Mouse (Mus musculus) telencephalon, adult 2 months (tissue): ENCODE data around the gene Kiss1r.

Experiments used
- DNase-seq: peaks from one replicate; pipeline ENCODE4 v3.0.0-alpha.2; 2011; ENCODE audit warnings: low read depth, low spot score

Gene Kiss1r

DNA sequence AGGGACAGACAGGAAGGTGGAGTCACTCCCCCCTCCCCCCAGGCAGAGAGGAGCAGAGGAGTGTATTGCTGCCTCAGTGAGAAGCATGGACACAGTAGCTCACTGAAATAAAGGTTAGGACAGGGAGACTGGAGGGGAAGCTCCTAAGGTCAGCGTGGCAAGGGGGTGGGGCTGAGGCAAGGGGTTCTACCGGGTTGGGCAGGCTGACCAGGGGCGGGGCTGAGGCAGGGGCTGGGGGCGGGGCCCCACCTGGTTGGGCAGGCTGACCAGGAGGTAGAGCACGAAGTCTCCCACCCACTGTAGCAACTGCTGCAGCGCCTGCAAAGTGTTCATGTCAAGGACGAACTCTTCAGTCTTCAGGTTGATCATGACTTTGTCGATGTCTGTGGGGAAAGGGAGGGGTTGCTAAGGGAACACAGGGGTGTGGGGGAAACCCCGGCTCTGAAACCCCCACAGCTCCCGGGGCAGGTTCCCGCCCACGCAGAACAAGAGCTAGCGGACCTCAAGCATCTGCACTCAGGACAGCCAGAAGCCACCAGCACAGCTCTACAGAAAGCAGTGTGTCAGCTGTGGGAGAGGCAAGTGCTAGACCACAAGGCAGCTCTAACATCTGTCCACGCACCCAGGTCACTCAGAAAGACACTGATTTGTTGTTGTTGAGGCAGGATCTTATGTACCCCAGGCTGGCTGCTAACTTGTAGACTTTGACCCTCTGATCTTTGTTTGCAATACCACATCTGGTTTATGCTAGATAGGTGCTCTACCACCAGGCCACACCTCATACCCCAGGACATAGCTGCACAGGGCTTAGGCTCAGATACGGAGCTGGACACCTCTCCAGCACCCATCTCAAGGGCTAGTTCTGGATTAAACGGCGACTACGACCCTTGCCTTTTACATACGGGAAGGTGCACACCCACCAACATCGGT lies 19.2 kb upstream of the Kiss1r start:
- DNase-seq, result no peak

DNA sequence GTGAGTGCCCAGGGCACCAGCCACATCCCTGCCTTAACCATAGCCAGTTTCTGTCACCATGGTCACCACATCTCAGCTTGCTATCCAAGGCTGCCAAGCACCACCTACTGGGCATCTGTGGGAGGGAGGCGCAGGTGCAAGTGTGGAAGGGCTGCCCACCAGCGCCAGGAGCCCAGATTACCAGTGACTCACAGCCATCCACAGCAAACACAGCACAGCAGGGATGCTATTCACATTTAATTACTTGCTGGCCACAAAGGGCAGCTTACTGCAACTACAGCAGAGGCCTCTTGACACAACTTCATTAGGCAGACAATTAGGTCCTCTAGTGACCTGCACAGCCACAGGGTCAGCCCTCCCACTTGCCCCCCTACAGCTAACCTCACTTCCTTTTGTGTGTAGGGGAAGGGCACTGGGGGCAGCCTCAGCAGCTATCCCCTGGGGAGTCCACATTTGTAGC lies 15.8 kb upstream of the Kiss1r start:
- peak; percentile 87 for DNase-seq

DNA sequence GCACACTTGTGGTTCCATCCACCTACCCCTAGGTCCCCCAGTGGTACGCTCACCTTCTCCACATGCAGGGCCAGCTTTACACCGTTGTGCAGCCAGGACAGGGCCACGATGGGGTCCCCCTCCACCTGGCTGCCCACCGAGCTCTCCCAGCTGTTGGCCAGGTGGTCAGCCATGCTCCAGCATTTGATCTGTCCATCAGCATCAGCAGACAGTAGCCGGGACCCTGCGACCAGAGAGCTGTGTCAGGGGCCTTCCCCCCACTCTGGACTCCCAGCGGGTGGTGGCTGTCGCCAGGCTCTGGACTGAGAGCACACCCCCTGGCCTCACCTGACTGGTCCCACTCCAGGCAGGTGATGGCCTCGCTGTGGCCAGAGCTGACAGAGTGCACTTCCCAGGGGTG lies 10.1 kb upstream of the Kiss1r start:
- no peak for DNase-seq

DNA sequence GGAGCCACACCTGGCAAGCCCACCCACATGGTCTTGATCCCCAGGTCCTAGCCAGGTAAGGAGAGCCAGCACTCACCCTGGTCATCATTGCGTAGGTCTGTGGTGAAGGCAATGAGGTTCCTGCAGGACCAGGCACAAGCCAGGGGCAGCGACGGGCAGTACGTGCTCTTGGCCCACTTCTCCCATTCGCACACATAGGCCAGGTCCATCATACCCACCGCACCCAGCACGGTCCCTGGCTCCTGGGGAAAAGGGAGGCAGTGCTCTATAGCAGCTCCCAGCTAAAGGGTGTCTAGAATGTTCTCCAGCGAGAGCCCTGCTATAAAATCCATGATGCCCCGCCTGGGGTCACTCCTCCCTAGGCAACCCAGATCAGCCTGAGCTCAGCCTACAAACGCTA lies 9.4 kb upstream of the Kiss1r start:
- DNase-seq, result no peak

DNA sequence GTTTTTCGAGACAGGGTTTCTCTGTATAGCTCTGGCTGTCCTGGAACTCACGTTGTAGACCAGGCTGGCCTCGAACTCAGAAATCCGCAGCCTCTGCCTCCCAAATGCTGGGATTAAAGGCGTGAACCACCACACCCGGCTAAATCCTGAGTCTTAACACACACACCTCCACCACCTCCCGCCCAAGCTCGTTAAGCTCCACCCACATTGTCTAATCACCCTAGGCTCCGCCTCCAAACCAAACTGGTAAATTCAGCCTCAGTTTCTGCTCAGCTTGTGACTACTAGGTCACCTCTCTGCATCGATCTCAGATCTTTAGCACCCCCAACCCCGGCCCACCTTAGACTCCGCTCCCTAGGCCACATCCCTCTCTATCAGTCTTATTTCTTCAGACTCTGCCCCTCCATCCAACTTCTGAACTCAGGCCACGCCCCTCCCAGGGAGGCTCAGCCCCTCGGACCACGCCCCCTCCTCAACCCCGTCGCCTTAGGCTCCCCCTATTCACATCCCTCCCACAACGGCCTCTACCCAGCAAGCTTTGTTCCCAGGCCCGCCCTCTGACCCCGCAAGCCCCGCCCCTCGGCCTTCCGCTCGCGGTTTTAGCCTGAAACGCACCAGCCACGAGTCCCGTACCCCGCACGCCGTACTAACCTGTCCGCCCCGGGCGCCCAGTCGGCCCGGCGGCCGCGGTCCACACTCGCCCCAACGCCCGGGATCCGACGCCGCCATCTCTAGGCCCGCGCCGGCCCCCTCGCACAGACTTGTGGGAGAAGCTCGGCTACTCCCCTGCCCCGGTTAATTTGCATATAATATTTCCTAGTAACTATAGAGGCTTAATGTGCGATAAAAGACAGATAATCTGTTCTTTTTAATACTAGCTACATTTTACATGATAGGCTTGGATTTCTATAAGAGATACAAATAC lies 8.3 kb upstream of the Kiss1r start, which contains the start of gene Med16:
Gene Med16, minus strand, starts transcription at position 757 of the 925 bp plus-strand sequence.
- DNase-seq, result peak; percentile 96

DNA sequence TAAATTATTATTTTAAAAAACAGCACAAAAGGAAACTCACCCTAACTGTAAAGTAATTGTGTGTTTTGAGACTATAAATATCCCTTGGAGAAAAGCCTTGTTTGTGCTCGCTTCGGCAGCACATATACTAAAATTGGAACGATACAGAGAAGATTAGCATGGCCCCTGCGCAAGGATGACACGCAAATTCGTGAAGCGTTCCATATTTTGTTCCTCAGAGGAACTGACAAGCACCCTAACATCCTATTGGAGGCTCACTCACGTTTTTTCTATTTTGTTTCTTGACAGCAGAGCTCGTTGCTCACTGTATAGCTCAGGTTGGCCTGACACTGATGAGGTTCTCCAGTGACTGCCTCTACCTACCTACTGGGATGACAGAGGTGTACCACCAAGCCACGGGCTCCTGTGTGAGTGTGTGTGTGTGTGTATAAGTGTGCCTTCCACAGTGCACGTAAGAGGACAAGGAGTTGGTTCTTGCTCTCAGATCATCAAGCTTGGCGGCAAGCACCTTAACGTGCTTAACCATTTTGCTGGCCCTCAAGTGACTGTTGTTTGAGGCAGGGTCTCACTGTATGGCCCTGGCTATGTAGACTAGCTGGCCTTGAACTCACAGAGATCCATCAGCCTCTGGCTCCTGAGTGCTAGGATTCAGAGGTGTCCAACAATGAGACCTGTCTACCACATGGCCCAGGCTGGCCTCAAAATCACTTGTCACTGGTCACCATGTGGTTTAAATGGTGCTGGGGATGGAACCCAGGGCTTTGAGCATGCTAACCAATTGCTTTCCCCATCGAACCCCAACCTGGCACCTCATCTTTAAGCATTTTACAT lies 7.5 kb upstream of the Kiss1r start:
- DNase-seq, result peak; percentile 64

DNA sequence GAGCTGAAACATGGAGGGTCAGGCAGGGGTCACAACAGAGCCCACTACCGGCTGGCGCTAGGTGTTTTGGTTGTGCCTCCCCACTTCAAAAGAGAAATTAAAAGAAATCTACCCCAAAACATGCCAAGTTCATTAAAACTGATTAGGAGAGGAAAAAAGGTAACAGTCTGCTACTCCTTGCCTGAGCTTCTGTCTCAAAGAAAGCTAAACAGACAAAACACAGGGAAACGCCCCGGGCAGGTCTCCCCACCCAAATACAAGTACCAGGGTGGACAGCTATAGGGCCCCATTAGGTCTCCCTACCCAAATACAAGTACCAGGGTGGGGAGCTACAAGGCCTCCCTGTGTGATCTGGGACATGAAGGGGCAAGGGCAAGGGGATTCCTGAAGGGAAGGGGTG lies 6.2 kb upstream of the Kiss1r start, which contains the start of gene Gm26602:
Gene Gm26602, plus strand, starts transcription at position 301 of the 400 bp plus-strand sequence.
- no peak for DNase-seq

DNA sequence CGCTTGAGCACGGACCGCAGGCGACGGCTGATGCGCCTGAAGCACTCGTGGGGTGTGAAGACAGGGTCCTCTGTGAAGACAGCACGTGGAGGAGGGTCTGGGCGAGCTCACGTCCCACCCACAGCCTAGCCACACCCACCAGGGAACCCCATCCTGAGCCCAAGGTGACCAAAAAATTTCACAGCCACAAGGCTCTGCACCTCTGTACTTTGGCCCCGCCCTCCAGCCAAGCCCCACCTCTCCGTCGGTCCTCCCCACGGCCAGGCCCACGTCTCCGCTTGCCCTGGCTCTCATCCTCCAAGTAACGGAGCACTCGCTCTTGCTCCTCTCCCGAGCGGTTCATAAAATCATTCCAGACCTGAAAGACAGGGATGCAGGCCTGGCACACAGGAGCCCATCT lies 4.4 kb upstream of the Kiss1r start:
- no peak for DNase-seq

DNA sequence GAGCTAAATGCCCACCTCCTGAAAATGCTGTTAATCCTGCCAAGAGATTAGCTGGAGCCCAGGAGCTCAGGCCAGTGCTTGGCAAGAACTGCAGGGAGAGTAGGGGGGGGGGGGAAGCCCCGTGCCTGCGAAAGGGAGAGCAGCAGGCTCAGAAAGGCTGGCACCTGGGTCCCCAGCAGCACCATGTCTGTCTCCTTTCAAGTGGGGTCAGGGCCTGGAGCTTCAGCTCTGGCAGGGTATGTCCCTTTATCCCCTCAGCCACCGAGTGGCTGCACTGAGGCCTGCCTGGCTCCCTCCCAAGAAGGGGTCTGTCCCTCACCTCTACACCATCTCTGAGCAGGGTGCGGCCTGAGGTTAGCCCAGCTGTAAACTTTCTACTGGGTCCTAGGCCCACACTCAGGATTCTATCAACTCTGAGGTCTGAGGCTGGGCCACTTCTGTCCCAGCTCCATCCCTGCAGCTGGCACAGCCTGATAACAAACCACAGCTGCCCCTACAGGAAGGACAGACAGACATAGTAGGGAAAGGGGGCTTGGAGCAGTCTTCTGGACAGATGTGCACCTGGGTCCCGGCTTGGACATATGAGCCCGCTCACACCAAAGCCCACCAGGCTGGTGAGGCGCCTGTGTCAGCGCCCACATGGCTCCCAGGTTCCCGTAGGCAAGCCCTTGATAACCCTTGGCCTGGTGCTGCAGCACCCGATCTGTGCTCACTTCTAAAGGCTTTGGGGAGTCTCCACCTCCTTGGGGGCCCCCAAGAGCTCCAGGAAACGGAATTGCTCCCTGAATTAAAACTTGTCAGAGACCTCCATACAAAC lies 2.4 kb upstream of the Kiss1r start:
- DNase-seq, result no peak

DNA sequence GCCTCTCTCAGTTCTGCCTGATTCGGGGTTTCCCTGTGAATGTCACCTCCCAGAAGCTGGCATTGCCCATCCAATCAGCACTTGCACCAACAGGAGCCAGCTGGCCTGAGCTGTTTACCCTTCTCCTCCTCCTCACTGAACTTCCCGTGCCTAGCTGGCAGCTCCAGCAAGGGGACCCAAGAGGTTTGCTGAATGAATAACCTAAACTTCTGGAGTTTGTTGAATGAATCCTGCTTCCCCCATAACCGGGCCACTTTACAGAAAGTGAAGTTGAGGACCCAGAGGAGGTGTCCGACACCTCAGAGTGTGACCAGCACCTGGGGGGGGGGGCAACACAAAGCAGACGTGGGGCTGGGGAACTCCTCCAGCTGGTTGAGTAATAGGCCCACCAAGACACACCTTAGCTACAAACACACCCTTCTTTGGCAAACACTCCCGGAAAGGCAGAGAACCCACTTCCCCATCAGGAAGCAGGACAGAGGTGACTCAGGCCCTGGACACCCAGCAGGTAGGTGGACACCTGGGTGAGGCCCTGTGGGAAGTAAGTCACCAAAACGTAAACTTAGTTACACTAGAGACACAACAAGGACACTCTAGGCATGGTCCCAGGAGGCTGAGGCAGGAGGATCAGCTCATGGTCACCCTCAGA lies 1.7 kb upstream of the Kiss1r start:
- no peak for DNase-seq

DNA sequence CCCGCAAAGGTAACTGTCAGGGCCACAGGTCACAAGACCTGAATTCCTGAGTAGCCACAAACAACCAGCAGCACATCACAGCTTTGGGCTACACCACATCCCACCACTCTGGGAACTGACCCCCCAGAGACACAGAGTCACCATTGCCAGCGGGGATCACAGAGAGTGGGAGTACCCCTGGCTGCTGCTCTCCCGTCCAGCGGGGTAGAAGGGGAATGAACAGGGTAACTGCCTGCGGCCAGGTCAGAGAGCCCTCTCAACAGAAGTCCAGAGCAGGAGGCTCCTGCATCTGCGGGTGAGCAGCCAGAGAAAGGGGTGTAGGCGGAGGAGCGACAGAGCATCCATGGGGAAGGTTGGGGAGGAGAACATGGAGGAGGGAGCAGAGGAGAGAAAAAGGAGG lies 690 bp upstream of the Kiss1r start:
- no peak for DNase-seq

DNA sequence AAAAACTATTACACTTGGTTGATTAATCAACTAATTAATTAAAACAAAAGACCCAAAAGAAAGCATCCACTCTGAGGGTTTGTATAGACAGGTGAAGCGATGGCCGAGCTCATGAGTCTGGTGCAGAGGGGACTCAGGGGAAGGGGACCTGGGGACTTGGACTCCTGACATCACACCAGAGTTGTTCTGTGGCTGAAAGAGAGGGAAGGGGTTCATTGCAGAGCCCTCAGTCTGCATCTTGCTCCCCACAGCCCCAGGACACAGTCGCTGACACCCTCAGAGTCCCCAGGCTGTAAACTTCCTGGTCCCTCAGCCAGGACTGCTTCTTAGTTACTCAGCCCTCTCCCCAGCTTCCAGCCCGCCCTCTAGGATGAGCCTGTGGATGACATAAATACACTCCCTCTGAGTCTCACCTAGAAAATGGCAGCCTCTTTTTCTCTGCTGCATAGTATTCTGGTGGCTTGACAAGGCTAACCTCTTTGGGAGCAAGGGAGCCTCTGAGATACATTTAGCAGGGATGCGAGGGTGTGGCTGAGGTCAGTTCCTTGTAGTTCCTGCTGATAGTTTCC lies 845 bp downstream of the Kiss1r start:
- DNase-seq, result no peak

DNA sequence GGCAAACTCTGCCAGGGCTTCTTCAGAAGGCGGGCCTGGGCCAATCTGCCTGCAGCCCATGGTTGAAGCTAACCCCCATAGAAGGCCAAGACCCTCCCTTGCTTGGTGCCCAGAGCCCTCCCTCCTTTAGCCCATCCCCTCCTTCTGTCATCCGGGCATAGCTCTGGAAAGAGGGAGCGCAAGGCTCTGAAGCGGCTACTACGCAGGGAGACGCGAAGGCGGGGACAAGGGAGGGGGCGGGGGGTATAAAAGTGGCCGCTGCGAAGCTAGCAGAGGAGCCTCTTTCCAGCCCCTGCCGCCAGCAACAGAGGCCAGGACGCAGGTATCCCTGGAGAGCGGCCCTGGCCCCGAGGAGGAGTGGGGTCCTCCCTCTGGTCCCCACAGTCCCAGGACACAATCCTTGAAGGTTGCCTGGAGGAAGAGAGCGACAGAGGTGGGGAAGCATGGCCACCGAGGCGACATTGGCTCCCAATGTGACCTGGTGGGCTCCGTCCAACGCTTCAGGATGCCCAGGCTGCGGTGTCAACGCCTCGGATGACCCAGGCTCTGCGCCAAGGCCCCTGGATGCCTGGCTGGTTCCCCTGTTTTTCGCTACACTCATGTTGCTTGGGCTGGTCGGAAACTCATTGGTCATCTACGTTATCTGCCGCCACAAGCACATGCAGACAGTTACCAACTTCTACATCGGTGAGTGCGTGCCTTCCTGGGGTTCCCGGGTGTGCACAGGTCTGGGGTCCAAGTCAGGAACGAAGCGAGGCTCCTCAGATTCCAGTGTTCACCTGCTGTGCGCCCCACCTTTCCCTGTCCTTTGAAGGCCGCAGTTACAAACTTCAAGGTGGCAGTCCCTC lies 1.7 kb downstream of the Kiss1r start:
- DNase-seq, result no peak

DNA sequence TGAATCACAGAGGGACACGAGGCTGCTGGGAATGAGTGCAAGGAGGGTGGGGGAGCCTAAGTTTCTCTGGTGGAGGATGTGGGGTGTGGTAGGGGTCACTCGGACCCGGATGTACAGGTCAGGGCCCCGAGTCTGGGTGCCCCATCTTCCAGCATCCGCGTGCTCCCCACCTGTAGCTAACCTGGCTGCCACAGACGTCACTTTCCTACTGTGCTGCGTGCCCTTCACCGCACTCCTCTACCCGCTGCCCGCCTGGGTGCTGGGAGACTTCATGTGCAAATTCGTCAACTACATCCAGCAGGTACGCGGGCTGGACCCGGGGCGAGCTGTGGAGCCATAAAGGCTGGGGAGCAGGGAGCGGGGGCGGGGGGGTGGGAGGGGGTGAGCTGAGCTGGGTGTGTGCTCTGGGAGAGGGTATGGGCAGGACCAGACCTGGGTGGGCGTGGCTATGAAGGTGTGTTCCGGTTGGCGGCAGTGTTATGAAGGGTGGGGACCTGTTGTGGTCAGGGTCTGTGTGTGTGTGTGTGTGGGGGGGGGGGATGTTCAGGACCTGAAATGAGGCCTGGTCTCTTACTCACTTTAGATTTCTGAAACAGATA lies 2.6 kb downstream of the Kiss1r start:
- DNase-seq, result no peak

DNA sequence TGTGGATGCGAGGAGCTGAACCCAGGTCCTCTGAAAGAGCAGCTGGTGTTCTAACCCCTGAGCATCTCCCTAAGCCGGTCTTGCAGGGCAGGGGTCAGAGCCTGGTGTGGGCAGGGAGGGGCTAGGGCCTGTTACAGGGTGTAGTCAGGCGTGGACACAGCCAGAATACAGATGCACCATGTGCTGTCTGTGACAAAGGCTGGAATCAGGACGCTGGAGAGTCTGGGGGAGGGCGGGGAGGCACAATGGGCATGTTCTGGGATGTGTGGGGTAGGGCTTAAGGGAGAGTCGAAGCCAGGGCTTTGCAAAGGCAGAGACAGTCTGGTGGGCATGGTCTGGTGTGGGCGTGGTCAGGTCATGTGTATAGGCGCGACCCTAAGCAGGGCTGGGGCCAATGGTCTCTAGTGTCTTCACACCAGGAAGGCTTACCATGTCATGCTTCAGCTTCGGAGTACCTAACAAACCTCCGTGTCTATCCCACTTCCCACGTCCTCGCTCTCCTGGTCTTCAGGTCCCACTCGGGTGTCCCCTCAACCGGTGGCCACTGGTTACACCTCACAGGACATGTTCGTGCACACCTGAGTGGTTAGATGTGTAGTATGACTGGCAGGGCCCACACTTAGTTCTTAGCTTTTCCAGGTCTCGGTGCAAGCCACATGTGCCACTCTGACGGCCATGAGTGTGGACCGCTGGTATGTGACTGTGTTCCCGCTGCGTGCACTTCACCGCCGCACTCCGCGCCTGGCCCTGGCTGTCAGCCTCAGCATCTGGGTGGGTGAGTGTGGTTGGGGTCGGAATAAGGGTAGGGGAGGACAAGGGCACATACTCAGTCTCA lies 3.5 kb downstream of the Kiss1r start:
- DNase-seq, result no peak

DNA sequence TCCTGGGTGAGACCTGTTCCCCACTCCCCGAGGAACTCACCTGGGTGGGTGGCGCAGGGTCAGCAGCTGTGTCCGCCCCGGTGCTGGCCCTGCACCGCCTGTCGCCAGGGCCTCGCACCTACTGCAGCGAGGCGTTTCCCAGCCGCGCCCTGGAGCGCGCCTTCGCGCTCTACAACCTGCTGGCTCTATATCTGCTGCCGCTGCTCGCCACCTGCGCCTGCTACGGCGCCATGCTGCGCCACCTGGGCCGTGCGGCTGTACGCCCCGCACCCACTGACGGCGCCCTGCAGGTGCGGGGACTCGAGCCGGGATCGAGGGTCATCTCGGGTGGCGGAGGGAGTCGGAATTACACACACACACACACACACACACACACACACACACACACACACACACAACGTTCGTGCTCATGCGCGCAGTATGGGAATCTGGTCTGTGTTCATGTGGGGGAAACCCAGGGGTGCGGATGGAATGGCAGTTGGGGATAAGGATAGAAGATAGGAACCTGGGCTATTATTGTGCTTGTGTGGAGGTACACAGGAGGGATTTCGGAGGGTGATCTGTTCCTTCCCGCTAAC lies 4.3 kb downstream of the Kiss1r start, which contains the start of gene R3hdm4:
Gene R3hdm4, minus strand, starts transcription at position 251 of the 578 bp plus-strand sequence.
- DNase-seq, result no peak

DNA sequence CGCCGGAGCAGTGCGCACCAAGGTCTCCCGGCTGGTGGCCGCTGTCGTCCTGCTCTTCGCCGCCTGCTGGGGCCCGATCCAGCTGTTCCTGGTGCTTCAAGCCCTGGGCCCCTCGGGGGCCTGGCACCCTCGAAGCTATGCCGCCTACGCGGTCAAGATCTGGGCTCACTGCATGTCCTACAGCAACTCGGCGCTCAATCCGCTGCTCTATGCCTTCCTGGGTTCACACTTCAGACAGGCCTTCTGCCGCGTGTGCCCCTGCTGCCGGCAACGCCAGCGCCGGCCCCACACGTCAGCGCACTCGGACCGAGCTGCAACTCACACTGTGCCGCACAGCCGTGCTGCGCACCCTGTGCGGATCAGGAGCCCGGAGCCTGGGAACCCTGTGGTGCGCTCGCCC lies 4.8 kb downstream of the Kiss1r start:
- DNase-seq, result no peak
